Mouse (Mus musculus): ENCODE measurements around the gene Olfr464. TPM values are rescaled to one million over a fixed set of nuclear protein-coding genes. Genes with fewer than 3 reads are reported as not detected.

The Olfr464 gene
- polyA plus RNA-seq (2014; fragmentation: Illumina TruSeq; extraction: RNeasy Lipid Tissue Mini Kit (QIAGEN cat#74804)), result not detected

GRCm38 (mm10) chr11:87920966-87921365 is at the start of gene Olfr464:
Gene Olfr464, minus strand, starts transcription at chr11:87920967.

GRCm38 (mm10) chr11:87897287-87897686 is 23.5 kb downstream of the Olfr464 start, which contains the start of gene Olfr463:
Gene Olfr463, minus strand, starts transcription at chr11:87897387.

GRCm38 (mm10) chr11:87892168-87892567 is 28.6 kb downstream of the Olfr464 start, which contains the start of gene Olfr462:
Gene Olfr462, minus strand, starts transcription at chr11:87892268.

GRCm38 (mm10) chr11:87875436-87875835 is 45.3 kb downstream of the Olfr464 start, which contains the start of gene Epx:
Gene Epx, minus strand, starts transcription at chr11:87875536.

Other genes starting within 250 kb of the Olfr464 start
- gene Supt4a, start 183.4 kb downstream of the Olfr464 start, polyA plus RNA-seq (2014; fragmentation: Illumina TruSeq; extraction: RNeasy Lipid Tissue Mini Kit (QIAGEN cat#74804)), result 16.0 TPM
- 0.48 TPM for gene Tspoap1, start 160.4 kb downstream of the Olfr464 start, polyA plus RNA-seq (2014; fragmentation: Illumina TruSeq; extraction: RNeasy Lipid Tissue Mini Kit (QIAGEN cat#74804))
- gene Mpo, start 127.4 kb downstream of the Olfr464 start, polyA plus RNA-seq (2014; fragmentation: Illumina TruSeq; extraction: RNeasy Lipid Tissue Mini Kit (QIAGEN cat#74804)), result not detected
- not detected for gene Lpo, start 92.7 kb downstream of the Olfr464 start, polyA plus RNA-seq (2014; fragmentation: Illumina TruSeq; extraction: RNeasy Lipid Tissue Mini Kit (QIAGEN cat#74804))
- gene Mks1, start 67.8 kb downstream of the Olfr464 start, polyA plus RNA-seq (2014; fragmentation: Illumina TruSeq; extraction: RNeasy Lipid Tissue Mini Kit (QIAGEN cat#74804)), result 2.1 TPM
- not detected for gene Epx, start 45.4 kb downstream of the Olfr464 start, polyA plus RNA-seq (2014; fragmentation: Illumina TruSeq; extraction: RNeasy Lipid Tissue Mini Kit (QIAGEN cat#74804))
- not detected for gene Olfr462, start 28.7 kb downstream of the Olfr464 start, polyA plus RNA-seq (2014; fragmentation: Illumina TruSeq; extraction: RNeasy Lipid Tissue Mini Kit (QIAGEN cat#74804))
- gene Olfr463, start 23.6 kb downstream of the Olfr464 start, polyA plus RNA-seq (2014; fragmentation: Illumina TruSeq; extraction: RNeasy Lipid Tissue Mini Kit (QIAGEN cat#74804)), result not detected
- 155 TPM for gene Dynll2, start 66.6 kb upstream of the Olfr464 start, polyA plus RNA-seq (2014; fragmentation: Illumina TruSeq; extraction: RNeasy Lipid Tissue Mini Kit (QIAGEN cat#74804))
- gene Srsf1, start 126.4 kb upstream of the Olfr464 start, polyA plus RNA-seq (2014; fragmentation: Illumina TruSeq; extraction: RNeasy Lipid Tissue Mini Kit (QIAGEN cat#74804)), result 1,037 TPM
- 161 TPM for gene Vezf1, start 147.3 kb upstream of the Olfr464 start, polyA plus RNA-seq (2014; fragmentation: Illumina TruSeq; extraction: RNeasy Lipid Tissue Mini Kit (QIAGEN cat#74804))
- gene Cuedc1, start 177.1 kb upstream of the Olfr464 start, polyA plus RNA-seq (2014; fragmentation: Illumina TruSeq; extraction: RNeasy Lipid Tissue Mini Kit (QIAGEN cat#74804)), result 4.7 TPM

Data from ovary, adult 10 weeks (tissue).